Mouse (Mus musculus): ENCODE measurements around the gene Cfap99. TPM values are rescaled to one million over a fixed set of nuclear protein-coding genes. Genes with fewer than 3 reads are reported as not detected.

The Cfap99 gene
- not detected in 2 replicates for polyA plus RNA-seq (2015; fragmentation: Nextera tagmentation; extraction: Ambion mirVana)

GRCm38 (mm10) chr5:34288154-34288716, at the start of gene Cfap99, which contains the start of gene Zfyve28:
Cfap99 (plus strand) TSS chr5:34288600.
Zfyve28 (minus strand) TSS chr5:34288449.
- no peaks in the 10 kb centered on the region for H3K36me3 ChIP-seq
- H3K9ac ChIP-seq = peak within 1 kb of the TSS; percentile 82
- H3K9me3 ChIP-seq = no peaks in the 10 kb centered on the region
- peaks cover 20% of the 10 kb centered on the region for H3K4me1 ChIP-seq (replicated peaks)
- ATAC-seq (ENCODE audit: low read depth) = peak; percentile 99
- WGBS = under 1% methylated on average over 73 of the region's 83 CpGs
- H3K4me3 ChIP-seq = peak within 1 kb of the TSS; percentile 70
- peak within 1 kb of the TSS; percentile 64; the same call in 1 of the 2 replicates for H3K27ac ChIP-seq (replicated peaks)
- peak within 1 kb of the TSS; percentile 73 for H3K4me2 ChIP-seq
- peaks cover 52% of the 10 kb centered on the region for H3K27me3 ChIP-seq

GRCm38 (mm10) chr5:34242224-34242963, 46.0 kb upstream of the Cfap99 start:
- Histone ChIP-seq H3K4me1 (replicated peaks) (peaks cover 14% of the 10 kb centered on the region), H3K9ac (peak overlapping the region; percentile 35; the same call in 1 of the 2 replicates), H3K27ac (replicated peaks) (no peak overlapping the region), H3K36me3 (no peaks in the 10 kb centered on the region), H3K9me3 (no peaks in the 10 kb centered on the region), H3K4me3 (no peak overlapping the region), H3K27me3 (no peaks in the 10 kb centered on the region), H3K4me2 (no peak overlapping the region)
- WGBS = 47% methylated on average over 15 of the region's 15 CpGs
- no peak for ATAC-seq (ENCODE audit: low read depth)

- no peaks in the 10 kb centered on the region for H3K27me3 ChIP-seq
- no peak for ATAC-seq (ENCODE audit: low read depth)
- no peak overlapping the region for H3K27ac ChIP-seq (replicated peaks)
- 87% methylated on average over 5 of the region's 5 CpGs for WGBS
- H3K4me2 ChIP-seq = no peak overlapping the region
- no peaks in the 10 kb centered on the region for H3K9me3 ChIP-seq
- H3K4me3 ChIP-seq = no peak overlapping the region
- H3K4me1 ChIP-seq (replicated peaks) = peaks cover 14% of the 10 kb centered on the region
- 0 out of 2 replicates have a peak overlapping the region, but pooled peaks have one; percentile 35 for H3K9ac ChIP-seq
- no peaks in the 10 kb centered on the region for H3K36me3 ChIP-seq
These were observed 45.3 kb upstream of the Cfap99 start for GRCm38 (mm10) chr5:34243062-34243461.

- no peak for ATAC-seq (ENCODE audit: low read depth)
- Histone ChIP-seq H3K9me3 (no peaks in the 10 kb centered on the region), H3K4me2 (no peak overlapping the region), H3K27me3 (no peaks in the 10 kb centered on the region), H3K9ac (no peak overlapping the region), H3K36me3 (no peaks in the 10 kb centered on the region), H3K4me3 (no peak overlapping the region), H3K4me1 (replicated peaks) (peaks cover 37% of the 10 kb centered on the region), H3K27ac (replicated peaks) (no peak overlapping the region)
- WGBS = 98% methylated on average over 3 of the region's 3 CpGs
These were observed 42.0 kb upstream of the Cfap99 start for GRCm38 (mm10) chr5:34246443-34246842.

GRCm38 (mm10) chr5:34249132-34249531, 39.3 kb upstream of the Cfap99 start:
- H3K9me3 ChIP-seq = no peaks in the 10 kb centered on the region
- ATAC-seq (ENCODE audit: low read depth) = no peak
- no peak overlapping the region for H3K9ac ChIP-seq
- H3K4me2 ChIP-seq = no peak overlapping the region
- 89% methylated on average over 4 of the region's 4 CpGs for WGBS
- H3K4me1 ChIP-seq (replicated peaks) = peaks cover 42% of the 10 kb centered on the region
- no peaks in the 10 kb centered on the region for H3K27me3 ChIP-seq
- H3K27ac ChIP-seq (replicated peaks) = no peak overlapping the region
- H3K36me3 ChIP-seq = no peaks in the 10 kb centered on the region
- no peak overlapping the region for H3K4me3 ChIP-seq

- 73% methylated on average over 3 of the region's 3 CpGs for WGBS
- H3K36me3 ChIP-seq = no peaks in the 10 kb centered on the region
- no peaks in the 10 kb centered on the region for H3K9me3 ChIP-seq
- no peak overlapping the region for H3K4me2 ChIP-seq
- no peak overlapping the region for H3K4me3 ChIP-seq
- H3K27me3 ChIP-seq = no peaks in the 10 kb centered on the region
- H3K27ac ChIP-seq (replicated peaks) = no peak overlapping the region
- peak; percentile 16; the same call in 1 of the 2 replicates for ATAC-seq (ENCODE audit: low read depth)
- 0 out of 2 replicates have a peak overlapping the region, but pooled peaks have one; percentile 17 for H3K9ac ChIP-seq
- H3K4me1 ChIP-seq (replicated peaks) = peaks cover 42% of the 10 kb centered on the region
These were observed 38.3 kb upstream of the Cfap99 start for GRCm38 (mm10) chr5:34250090-34250489.

- H3K27me3 ChIP-seq = no peaks in the 10 kb centered on the region
- ATAC-seq (ENCODE audit: low read depth) = peak; percentile 48
- peaks cover 42% of the 10 kb centered on the region for H3K4me1 ChIP-seq (replicated peaks)
- no peak overlapping the region for H3K4me2 ChIP-seq
- no peaks in the 10 kb centered on the region for H3K36me3 ChIP-seq
- WGBS = 23% methylated on average over 4 of the region's 4 CpGs
- H3K4me3 ChIP-seq = no peak overlapping the region
- no peaks in the 10 kb centered on the region for H3K9me3 ChIP-seq
- H3K9ac ChIP-seq = 0 out of 2 replicates have a peak overlapping the region, but pooled peaks have one; percentile 34
- peak overlapping the region; percentile 79 for H3K27ac ChIP-seq (replicated peaks)
These were observed 36.6 kb upstream of the Cfap99 start for GRCm38 (mm10) chr5:34251794-34252193.

GRCm38 (mm10) chr5:34252307-34252966, 36.0 kb upstream of the Cfap99 start:
- peaks cover 42% of the 10 kb centered on the region for H3K4me1 ChIP-seq (replicated peaks)
- 27% methylated on average over 4 of the region's 4 CpGs for WGBS
- no peaks in the 10 kb centered on the region for H3K36me3 ChIP-seq
- H3K27me3 ChIP-seq = no peaks in the 10 kb centered on the region
- peak overlapping the region; percentile 41; the same call in 1 of the 2 replicates for H3K9ac ChIP-seq
- no peaks in the 10 kb centered on the region for H3K9me3 ChIP-seq
- H3K27ac ChIP-seq (replicated peaks) = peak overlapping the region; percentile 79
- peak; percentile 75 for ATAC-seq (ENCODE audit: low read depth)
- H3K4me2 ChIP-seq = no peak overlapping the region
- no peak overlapping the region for H3K4me3 ChIP-seq

GRCm38 (mm10) chr5:34252967-34253519, 35.4 kb upstream of the Cfap99 start:
- Histone ChIP-seq H3K4me1 (replicated peaks) (peaks cover 42% of the 10 kb centered on the region), H3K27ac (replicated peaks) (peak overlapping the region; percentile 79), H3K9me3 (no peaks in the 10 kb centered on the region), H3K4me2 (no peak overlapping the region), H3K9ac (peak overlapping the region; percentile 41; the same call in 1 of the 2 replicates), H3K27me3 (no peaks in the 10 kb centered on the region), H3K4me3 (no peak overlapping the region), H3K36me3 (no peaks in the 10 kb centered on the region)
- WGBS = 56% methylated on average over 4 of the region's 4 CpGs
- ATAC-seq (ENCODE audit: low read depth) = 0 out of 2 replicates have a peak, but pooled peaks have one; percentile 12

- Histone ChIP-seq H3K27ac (replicated peaks) (no peak overlapping the region), H3K4me3 (no peak overlapping the region), H3K36me3 (no peaks in the 10 kb centered on the region), H3K4me1 (replicated peaks) (peaks cover 39% of the 10 kb centered on the region), H3K9me3 (no peaks in the 10 kb centered on the region), H3K9ac (no peak overlapping the region), H3K27me3 (no peaks in the 10 kb centered on the region), H3K4me2 (no peak overlapping the region)
- ATAC-seq (ENCODE audit: low read depth) = no peak
- 74% methylated on average over 8 of the region's 8 CpGs for WGBS
These were observed 34.1 kb upstream of the Cfap99 start for GRCm38 (mm10) chr5:34254309-34254708.

- no peaks in the 10 kb centered on the region for H3K9me3 ChIP-seq
- no peaks in the 10 kb centered on the region for H3K27me3 ChIP-seq
- H3K9ac ChIP-seq = no peak overlapping the region
- H3K4me3 ChIP-seq = no peak overlapping the region
- no peak overlapping the region for H3K4me2 ChIP-seq
- 87% methylated on average over 3 of the region's 3 CpGs for WGBS
- ATAC-seq (ENCODE audit: low read depth) = no peak
- no peaks in the 10 kb centered on the region for H3K36me3 ChIP-seq
- H3K27ac ChIP-seq (replicated peaks) = no peak overlapping the region
- peaks cover 31% of the 10 kb centered on the region for H3K4me1 ChIP-seq (replicated peaks)
These were observed 33.2 kb upstream of the Cfap99 start for GRCm38 (mm10) chr5:34255189-34255588.

Measured in neural tube, embryonic 13.5 days (tissue).